Mouse (Mus musculus): ENCODE results near the gene Hrh1.
A peak's percentile ranks its signal among the peaks of the same experiment; 100 is the strongest.

Hrh1 gene

GRCm38 (mm10) chr6:114408278-114408677, 10.5 kb downstream of the Hrh1 start:
- no peak for DNase-seq

GRCm38 (mm10) chr6:114411913-114412312, 14.2 kb downstream of the Hrh1 start:
- no peak for DNase-seq

GRCm38 (mm10) chr6:114414510-114414909, 16.8 kb downstream of the Hrh1 start:
- DNase-seq, result no peak

- no peak for DNase-seq
Observed at GRCm38 (mm10) chr6:114418037-114418436, 20.3 kb downstream of the Hrh1 start.

- DNase-seq, result no peak
Observed at GRCm38 (mm10) chr6:114421061-114421460, 23.3 kb downstream of the Hrh1 start.

DNA sequence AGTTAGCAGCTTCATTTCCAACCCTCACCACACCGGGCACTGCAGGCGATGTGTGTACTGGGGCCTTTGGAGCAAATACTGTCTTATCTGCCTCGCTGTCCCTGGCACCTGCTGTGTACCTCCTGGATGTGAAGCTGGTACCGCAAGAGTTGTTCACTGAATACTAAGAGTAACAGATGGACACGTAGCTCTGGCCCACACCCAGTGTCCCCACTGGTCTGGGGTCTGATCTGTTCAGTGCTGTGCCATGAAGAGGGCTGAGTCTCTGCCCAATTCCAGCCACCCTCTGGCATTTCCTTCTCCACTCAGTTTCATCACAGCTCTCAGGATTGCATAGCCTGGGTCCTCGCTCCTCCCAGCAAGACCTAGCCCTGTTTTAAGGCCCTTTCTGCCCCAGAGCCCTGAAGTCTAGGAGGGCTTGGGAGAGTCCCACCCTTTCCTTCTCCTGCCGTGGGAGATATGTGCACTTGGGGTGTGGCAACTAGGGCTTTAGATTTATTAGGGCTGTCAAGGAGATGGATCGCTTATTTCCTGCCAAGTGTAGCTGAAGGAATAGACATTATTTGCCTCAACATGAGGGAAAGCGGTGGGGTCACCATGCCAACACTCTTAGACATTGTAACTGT, 25.4 kb downstream of the Hrh1 start:
- no peak for DNase-seq

DNA sequence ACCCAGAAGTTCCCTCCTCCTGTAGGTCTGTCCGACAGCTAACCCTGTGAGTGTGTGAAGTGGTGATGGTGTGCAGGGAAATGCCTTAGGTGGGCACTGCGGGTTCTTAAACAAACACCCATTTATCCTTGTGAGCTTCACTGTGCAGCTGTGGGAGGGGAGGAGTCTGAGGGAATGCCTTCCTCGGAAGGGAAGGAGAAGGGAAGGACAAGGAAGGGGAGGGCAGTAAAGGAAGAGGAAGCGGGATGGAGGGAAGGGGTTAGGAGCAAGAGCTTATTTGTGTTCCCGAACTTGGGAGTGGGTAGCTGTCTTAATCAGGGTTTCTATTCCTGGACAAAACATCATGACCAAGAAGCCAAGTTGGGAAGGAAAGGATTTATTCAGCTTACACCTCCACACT, 27.6 kb downstream of the Hrh1 start:
- DNase-seq, result no peak

DNA sequence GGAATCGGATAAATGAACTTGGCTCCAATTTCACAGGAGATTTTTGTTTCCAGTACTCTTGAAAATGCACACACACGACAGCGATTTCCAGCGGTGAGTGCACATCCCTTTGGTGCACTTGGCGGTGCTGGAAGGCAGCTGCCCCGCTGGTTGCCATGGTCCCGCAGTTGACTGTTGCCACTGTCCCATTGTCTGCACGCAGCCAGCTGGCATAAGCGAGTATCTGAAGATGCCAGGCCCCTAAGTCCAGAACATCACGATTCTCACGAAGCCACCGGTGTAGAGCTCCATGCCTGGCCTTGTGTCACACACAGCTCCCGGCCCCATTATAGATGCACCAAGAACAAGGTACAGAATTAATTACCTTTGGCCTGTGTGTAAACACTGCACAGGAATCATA, 29.9 kb downstream of the Hrh1 start:
- DNase-seq, result no peak

DNA sequence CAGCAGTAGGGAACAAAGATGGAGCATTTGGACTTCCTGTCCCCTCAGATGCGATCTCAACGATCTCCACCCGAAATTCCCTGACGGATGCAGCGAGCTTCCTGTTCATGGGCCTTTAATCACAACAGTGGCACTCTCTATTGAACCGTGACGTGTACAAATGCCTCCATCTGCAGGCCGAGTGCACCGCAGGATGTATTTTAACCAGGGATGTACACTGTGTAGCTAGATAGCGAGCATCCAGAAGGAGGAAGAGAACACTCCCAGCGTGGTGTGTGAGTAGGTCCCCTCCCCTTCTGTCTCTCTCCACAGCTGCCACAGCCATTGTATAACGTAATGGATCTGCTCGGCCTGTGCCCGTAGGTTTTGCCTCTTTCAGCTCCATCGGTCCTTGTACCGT, 31.1 kb downstream of the Hrh1 start:
- DNase-seq, result no peak

DNA sequence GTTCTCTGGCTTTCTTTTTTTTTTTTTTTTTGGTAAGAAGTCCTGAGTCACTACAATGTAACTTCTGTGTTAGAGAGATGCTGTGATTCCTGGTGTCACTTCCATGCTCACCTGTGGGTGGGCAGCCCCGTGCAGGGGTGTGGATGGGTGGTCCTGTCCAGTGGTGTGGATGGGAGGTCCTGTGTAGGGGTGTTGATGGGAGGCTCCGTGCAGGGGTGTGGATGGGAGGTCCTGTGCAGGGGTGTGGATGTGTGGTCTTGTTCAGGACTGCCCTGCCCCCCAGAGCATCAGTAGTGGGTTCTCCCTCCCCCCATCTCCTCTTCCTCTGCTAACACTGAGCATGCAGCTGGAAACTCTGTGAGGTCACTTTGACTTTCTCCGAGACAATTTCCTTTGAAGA, 34.9 kb downstream of the Hrh1 start:
- no peak for DNase-seq

DNA sequence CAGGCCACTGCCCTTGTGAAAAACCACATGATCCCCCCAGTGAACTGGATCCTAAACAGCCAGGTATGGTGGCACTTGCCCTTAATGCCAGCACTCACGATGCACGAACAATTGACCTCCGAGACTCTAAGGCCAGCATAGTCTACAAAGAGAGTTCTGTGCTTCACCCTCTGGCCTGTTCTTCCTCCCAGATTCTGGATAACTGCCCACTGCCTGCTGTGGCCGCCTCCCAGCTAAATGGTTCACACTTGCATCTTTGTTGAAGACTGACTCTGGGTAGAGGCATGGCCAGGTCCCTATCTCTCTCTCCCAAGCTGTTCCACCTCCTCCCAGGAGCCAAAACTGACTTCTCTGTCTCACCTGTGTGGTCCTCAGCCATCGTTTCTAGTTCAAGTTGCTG, 36.8 kb downstream of the Hrh1 start:
- DNase-seq, result no peak

GRCm38 (mm10) chr6:114440302-114440701, 42.6 kb downstream of the Hrh1 start:
- DNase-seq, result peak; percentile 24

DNA sequence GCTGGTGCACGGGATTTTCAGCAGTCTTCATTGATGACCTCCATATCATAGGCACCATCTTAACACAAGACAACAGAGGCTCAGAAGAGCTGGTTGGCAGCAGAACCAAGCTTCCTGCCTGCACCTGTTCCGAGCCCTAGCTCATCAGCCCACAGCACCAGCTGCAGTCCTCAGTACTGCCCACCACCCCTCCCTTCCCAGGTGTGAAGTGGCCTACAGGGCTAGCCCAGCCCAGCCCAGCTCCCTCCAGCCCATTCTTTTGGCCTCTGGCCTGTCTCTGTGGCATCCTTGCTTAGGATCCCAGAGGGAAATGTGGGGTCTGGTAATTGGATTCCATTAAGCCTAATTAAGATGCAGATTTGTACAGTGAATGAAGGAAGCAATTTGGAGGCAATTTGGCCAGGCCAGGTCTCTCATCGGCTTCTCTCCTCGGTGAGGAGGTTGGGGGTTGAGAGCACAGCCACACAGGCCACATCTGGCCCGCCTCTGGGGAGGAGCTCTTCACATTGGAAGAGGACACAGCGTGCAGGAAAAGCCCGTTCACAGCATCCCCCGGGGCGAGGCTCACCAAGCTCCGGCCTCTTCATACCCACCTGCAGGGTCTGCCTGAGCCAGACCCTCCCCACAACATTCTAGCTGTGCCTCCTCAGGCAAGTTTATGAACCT, 43.2 kb downstream of the Hrh1 start:
- DNase-seq, result peak; percentile 24

- DNase-seq, result no peak
Observed at GRCm38 (mm10) chr6:114444247-114444844, 46.6 kb downstream of the Hrh1 start.

DNA sequence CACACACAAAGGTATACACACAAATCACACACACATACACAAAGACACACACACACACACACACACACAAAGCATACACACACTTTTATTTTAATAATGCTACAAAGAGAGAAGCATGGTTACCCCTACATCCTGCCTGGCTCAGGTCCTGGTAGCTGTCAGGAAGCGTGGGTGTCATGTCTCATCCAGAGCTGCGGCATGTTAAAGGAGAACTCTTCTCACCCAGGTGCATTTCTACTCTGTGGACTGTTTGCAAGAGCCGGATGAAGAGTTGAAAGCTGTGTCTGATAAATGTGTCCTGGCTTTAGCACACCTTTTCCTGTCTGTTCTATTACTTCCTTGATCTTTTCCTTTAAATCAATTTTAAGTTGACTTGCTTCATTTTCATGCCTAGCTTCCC, 47.2 kb downstream of the Hrh1 start:
- DNase-seq, result peak; percentile 58

DNA sequence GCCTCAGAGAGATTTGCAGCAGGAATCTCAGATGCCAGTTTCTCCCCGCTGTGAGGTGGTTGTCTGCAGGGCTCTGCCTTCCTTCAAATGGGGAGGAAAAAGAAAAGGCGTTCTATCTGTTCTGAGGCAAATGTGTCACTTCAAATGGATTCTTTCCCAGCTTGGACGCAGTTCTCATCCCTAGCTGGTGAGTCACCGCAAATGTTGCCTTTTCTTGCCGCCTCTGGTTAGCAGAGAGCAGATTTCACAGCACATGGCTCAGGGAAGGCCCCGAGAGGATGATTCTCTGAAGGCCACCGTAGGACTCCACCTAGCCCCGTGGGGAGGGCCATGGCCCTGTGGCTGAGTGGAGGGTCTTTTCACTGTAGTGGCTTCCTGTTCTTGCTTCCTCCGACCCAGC, 51.2 kb downstream of the Hrh1 start:
- no peak for DNase-seq

- no peak for DNase-seq
Observed at GRCm38 (mm10) chr6:114455267-114455666, 57.5 kb downstream of the Hrh1 start.

DNA sequence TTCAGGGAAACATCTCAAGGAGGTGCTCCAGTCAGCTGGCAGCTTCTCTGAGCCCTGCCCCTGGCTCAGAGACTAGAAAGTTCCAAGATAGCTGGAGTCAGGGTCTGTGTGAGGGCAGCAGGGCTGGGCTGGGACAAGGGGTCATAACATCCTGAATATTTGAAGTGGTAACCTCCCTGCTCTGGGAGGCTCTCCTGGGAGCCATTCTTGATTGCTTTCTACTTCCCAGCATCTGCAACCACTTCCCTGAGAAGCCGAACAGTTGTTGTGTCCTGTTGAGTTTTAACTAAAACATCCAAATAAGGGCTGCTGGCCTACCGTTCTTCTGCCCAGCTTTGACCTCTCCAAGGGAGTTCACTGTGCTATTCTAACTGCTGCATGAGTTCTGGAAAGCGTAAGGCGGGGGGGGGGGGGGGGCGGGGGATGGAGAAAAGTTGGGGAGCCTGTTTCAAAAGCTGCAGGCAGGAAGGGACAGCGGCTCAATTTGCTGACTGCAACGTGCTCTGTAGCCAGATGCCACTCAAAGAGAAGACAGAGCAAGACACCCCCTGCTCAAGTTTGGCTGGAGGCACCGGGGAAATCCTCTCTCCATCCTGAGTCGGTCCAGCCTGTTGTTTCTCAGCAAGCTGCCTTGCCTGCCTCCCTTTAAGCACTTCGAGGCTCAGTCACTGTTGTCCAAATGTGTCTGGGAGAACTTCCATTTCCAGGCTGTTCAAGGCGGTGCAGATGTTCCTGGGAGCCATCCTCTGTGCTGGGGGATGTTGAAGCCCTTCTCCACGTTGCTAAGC, 58.7 kb downstream of the Hrh1 start:
- no peak for DNase-seq

- DNase-seq, result no peak
Observed at GRCm38 (mm10) chr6:114457299-114457698, 59.6 kb downstream of the Hrh1 start.

GRCm38 (mm10) chr6:114458191-114458590, 60.5 kb downstream of the Hrh1 start:
- DNase-seq, result no peak

GRCm38 (mm10) chr6:114459969-114460368, 62.2 kb downstream of the Hrh1 start:
- no peak for DNase-seq

DNA sequence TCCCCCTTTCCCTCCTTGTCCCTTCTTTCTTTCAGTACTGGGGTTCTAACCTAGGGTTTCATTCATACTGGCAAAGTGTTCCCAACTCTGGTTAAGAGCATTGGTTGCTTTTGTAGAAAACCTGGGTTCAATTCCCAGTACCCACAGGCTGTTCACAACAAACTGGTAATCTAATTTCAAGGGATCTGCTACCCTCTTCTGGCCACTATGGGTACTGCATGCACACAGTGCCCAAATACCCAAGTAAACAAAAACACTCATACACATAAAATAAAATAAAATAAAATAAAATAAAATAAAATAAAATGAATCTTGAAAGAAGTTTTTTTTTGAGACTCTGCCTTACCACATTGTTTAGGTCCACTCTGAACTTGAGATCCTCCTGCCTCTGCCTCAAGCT, 63.8 kb downstream of the Hrh1 start:
- peak; percentile 45 for DNase-seq

- peak; percentile 32 for DNase-seq
Observed at GRCm38 (mm10) chr6:114462747-114463146, 65.0 kb downstream of the Hrh1 start.

GRCm38 (mm10) chr6:114473541-114473940, 75.8 kb downstream of the Hrh1 start:
- DNase-seq, result no peak

Measured in thymus, postnatal 14 days (tissue).